Mouse (Mus musculus): Measurements from ENCODE around the gene Vmn1r62.
"Not testable (repeated sequence)": the region's sequence is repeated elsewhere in the genome, so short reads cannot be mapped to it uniquely, and the experiment has no call there.

Gene Vmn1r62

GRCm38 (mm10) chr7:5673331-5673730 lies at the start of gene Vmn1r62:
Gene Vmn1r62 (plus strand): TSS chr7:5673631.
- not testable (repeated sequence) for DNase-seq
